Mouse (Mus musculus): Measurements from ENCODE around the gene Tmem183a. TPM values are rescaled to one million over a fixed set of nuclear protein-coding genes. Genes with fewer than 3 reads are reported as not detected.

Tmem183a gene
- total and polyA plus RNA-seq, 2 experiments from 2014 or later, result 30.1 to 59.8 TPM

DNA sequence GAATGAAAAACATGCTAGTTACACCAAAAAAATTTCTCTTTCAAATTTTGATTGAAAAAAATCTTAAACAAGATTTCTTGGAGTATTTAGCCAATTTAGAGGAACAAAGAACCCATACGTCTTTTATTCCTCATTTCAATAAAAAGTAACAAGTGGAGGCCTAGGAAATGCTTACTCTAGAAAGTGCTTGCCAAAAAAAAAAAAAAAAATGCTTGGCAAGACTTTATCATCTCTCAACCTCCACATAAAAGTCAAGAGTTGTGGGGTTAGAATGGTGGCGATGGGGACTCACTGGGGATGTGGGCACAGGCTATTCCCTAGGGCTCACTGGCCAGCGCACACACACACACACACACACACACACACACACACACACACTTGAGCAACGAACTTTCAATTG, 1.4 kb upstream of the Tmem183a start:
- Histone ChIP-seq H3K4me1 (ENCODE audit: control insufficient read depth, insufficient read depth) (peaks cover 6% of the 10 kb centered on the region), H3K4me3 (ENCODE audit: low read depth, low read length) (no peak overlapping the region), H3K36me3 (replicated peaks; ENCODE audit: control insufficient read depth, insufficient read depth, low read length) (peaks cover 19% of the 10 kb centered on the region), H3K9ac (replicated peaks; ENCODE audit: low read depth, low read length) (no peak overlapping the region), H3K4me2 (ENCODE audit: low read depth, low read length) (no peak overlapping the region), H3K27ac (ENCODE audit: low read depth) (no peak overlapping the region), H3K27me3 (ENCODE audit: control insufficient read depth, insufficient read depth, low read length) (no peaks in the 10 kb centered on the region), H3K9me3 (replicated peaks; ENCODE audit: control insufficient read depth, low read length) (no peaks in the 10 kb centered on the region)
- no peak for DNase-seq (ENCODE audit: low spot score)
- no peak for ATAC-seq (ENCODE audit: insufficient read depth, low read depth)
- WGBS, result 72% methylated on average over 4 of the region's 4 CpGs
- TF ChIP-seq EP300 (IDR thresholded peaks at IDR 0.05; ENCODE audit: low read depth) (no peak), CTCF (IDR thresholded peaks at IDR 0.05; ENCODE audit: low read depth) (no peak)

DNA sequence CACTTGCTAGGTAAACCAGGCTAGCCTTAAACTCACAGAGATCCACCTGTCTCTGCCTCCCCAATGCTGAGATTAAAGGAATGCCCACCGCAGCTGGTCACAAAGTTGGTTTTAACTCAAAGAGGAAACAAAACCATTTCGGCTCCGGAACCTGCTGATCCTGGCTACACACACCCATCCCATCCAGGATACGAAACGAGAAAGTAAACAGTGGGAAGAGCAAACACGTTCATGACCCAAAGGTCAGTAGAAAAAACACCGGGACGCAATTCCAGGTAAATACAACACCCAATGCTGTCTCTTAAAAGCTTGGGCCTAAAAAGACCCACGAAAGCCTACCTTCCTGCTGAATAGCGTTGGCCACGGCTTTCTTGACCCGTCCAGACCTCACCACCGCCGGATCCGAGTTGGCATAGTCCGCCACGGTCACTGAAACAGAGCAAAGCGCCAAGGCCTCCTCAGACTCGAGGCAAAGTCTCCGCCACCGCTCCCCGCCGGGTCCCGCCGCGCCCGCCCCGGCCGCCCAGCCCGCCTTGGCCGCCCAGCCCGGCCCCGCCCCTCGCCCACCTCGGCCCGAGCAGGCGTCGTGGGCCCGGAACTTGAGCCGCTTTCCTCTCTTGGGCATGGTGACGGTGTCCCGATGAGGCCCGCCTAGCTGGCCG, 453 bp downstream of the Tmem183a start:
- Histone ChIP-seq H3K4me1 (ENCODE audit: control insufficient read depth, insufficient read depth) (peaks cover 6% of the 10 kb centered on the region), H3K4me2 (ENCODE audit: low read depth, low read length) (peak overlapping the region; percentile 89), H3K27ac (ENCODE audit: low read depth) (peak overlapping the region; percentile 83), H3K4me3 (ENCODE audit: low read depth, low read length) (peak overlapping the region; percentile 91), H3K36me3 (replicated peaks; ENCODE audit: control insufficient read depth, insufficient read depth, low read length) (peaks cover 34% of the 10 kb centered on the region), H3K27me3 (ENCODE audit: control insufficient read depth, insufficient read depth, low read length) (no peaks in the 10 kb centered on the region), H3K9ac (replicated peaks; ENCODE audit: low read depth, low read length) (peak overlapping the region; percentile 95), H3K9me3 (replicated peaks; ENCODE audit: control insufficient read depth, low read length) (no peaks in the 10 kb centered on the region)
- DNase-seq (ENCODE audit: low spot score) (no peak), ATAC-seq (ENCODE audit: insufficient read depth, low read depth) (peak; percentile 80)
- TF ChIP-seq CTCF (IDR thresholded peaks at IDR 0.05; ENCODE audit: low read depth) (no peak), EP300 (IDR thresholded peaks at IDR 0.05; ENCODE audit: low read depth) (no peak)
- WGBS, result under 1% methylated on average over 41 of the region's 44 CpGs

GRCm38 (mm10) chr1:134360656-134361055, 1.1 kb downstream of the Tmem183a start:
- DNase-seq (ENCODE audit: low spot score) (no peak), ATAC-seq (ENCODE audit: insufficient read depth, low read depth) (no peak)
- WGBS, result 67% methylated on average over 7 of the region's 7 CpGs
- no peaks in the 10 kb centered on the region for H3K27me3 ChIP-seq (ENCODE audit: control insufficient read depth, insufficient read depth, low read length)
- no peak overlapping the region for H3K27ac ChIP-seq (ENCODE audit: low read depth)
- H3K4me1 ChIP-seq (ENCODE audit: control insufficient read depth, insufficient read depth), result peaks cover 6% of the 10 kb centered on the region
- H3K36me3 ChIP-seq (replicated peaks; ENCODE audit: control insufficient read depth, insufficient read depth, low read length), result peaks cover 41% of the 10 kb centered on the region
- H3K4me2 ChIP-seq (ENCODE audit: low read depth, low read length), result peak overlapping the region; percentile 89
- TF ChIP-seq EP300 (IDR thresholded peaks at IDR 0.05; ENCODE audit: low read depth), result no peak
- no peak for TF ChIP-seq CTCF (IDR thresholded peaks at IDR 0.05; ENCODE audit: low read depth)
- no peaks in the 10 kb centered on the region for H3K9me3 ChIP-seq (replicated peaks; ENCODE audit: control insufficient read depth, low read length)
- peak overlapping the region; percentile 91 for H3K4me3 ChIP-seq (ENCODE audit: low read depth, low read length)
- peak overlapping the region; percentile 95; the same call in 1 of the 2 replicates for H3K9ac ChIP-seq (replicated peaks; ENCODE audit: low read depth, low read length)

GRCm38 (mm10) chr1:134357461-134357860, 4.3 kb downstream of the Tmem183a start:
- no peak overlapping the region for H3K4me2 ChIP-seq (ENCODE audit: low read depth, low read length)
- H3K27me3 ChIP-seq (ENCODE audit: control insufficient read depth, insufficient read depth, low read length), result no peaks in the 10 kb centered on the region
- H3K9ac ChIP-seq (replicated peaks; ENCODE audit: low read depth, low read length), result no peak overlapping the region
- H3K4me1 ChIP-seq (ENCODE audit: control insufficient read depth, insufficient read depth), result peaks cover 6% of the 10 kb centered on the region
- 78% methylated on average over 4 of the region's 4 CpGs for WGBS
- H3K27ac ChIP-seq (ENCODE audit: low read depth), result no peak overlapping the region
- no peaks in the 10 kb centered on the region for H3K9me3 ChIP-seq (replicated peaks; ENCODE audit: control insufficient read depth, low read length)
- peaks cover 72% of the 10 kb centered on the region for H3K36me3 ChIP-seq (replicated peaks; ENCODE audit: control insufficient read depth, insufficient read depth, low read length)
- H3K4me3 ChIP-seq (ENCODE audit: low read depth, low read length), result no peak overlapping the region
- TF ChIP-seq EP300 (IDR thresholded peaks at IDR 0.05; ENCODE audit: low read depth) (no peak), CTCF (IDR thresholded peaks at IDR 0.05; ENCODE audit: low read depth) (no peak)
- DNase-seq (ENCODE audit: low spot score) (no peak), ATAC-seq (ENCODE audit: insufficient read depth, low read depth) (no peak)

GRCm38 (mm10) chr1:134353326-134353725, 8.5 kb downstream of the Tmem183a start:
- Histone ChIP-seq H3K4me2 (ENCODE audit: low read depth, low read length) (no peak overlapping the region), H3K27ac (ENCODE audit: low read depth) (no peak overlapping the region), H3K4me1 (ENCODE audit: control insufficient read depth, insufficient read depth) (no peaks in the 10 kb centered on the region), H3K36me3 (replicated peaks; ENCODE audit: control insufficient read depth, insufficient read depth, low read length) (peaks cover 86% of the 10 kb centered on the region), H3K4me3 (ENCODE audit: low read depth, low read length) (no peak overlapping the region), H3K9me3 (replicated peaks; ENCODE audit: control insufficient read depth, low read length) (no peaks in the 10 kb centered on the region), H3K9ac (replicated peaks; ENCODE audit: low read depth, low read length) (no peak overlapping the region), H3K27me3 (ENCODE audit: control insufficient read depth, insufficient read depth, low read length) (no peaks in the 10 kb centered on the region)
- ATAC-seq (ENCODE audit: insufficient read depth, low read depth) (no peak), DNase-seq (ENCODE audit: low spot score) (no peak)
- 93% methylated on average over 2 of the region's 2 CpGs for WGBS
- no peak for TF ChIP-seq EP300 (IDR thresholded peaks at IDR 0.05; ENCODE audit: low read depth)
- TF ChIP-seq CTCF (IDR thresholded peaks at IDR 0.05; ENCODE audit: low read depth), result no peak

DNA sequence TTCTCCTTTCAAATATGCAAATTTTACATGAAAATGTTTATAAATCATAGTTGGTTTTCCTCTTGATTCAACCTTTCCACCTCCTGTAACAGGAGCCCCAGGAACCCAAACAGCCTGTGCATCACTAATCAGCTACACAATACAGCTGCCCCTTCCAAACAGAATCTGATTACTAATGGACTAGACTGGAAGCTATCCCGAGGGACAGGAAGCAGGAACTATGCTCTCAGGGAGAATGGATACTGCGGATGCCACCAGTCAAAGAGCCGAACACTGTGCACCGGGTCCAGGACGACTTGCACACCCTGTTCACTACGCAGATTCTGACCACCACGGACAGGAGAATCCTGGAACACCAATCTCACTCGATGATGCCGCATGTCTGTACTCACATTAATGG, 14.0 kb downstream of the Tmem183a start:
- 79% methylated on average over 9 of the region's 9 CpGs for WGBS
- H3K36me3 ChIP-seq (replicated peaks; ENCODE audit: control insufficient read depth, insufficient read depth, low read length), result peaks cover 58% of the 10 kb centered on the region
- H3K27ac ChIP-seq (ENCODE audit: low read depth), result no peak overlapping the region
- no peak overlapping the region for H3K4me3 ChIP-seq (ENCODE audit: low read depth, low read length)
- ATAC-seq (ENCODE audit: insufficient read depth, low read depth) (no peak), DNase-seq (ENCODE audit: low spot score) (no peak)
- H3K4me1 ChIP-seq (ENCODE audit: control insufficient read depth, insufficient read depth), result 0 out of 2 replicates have a peak, but pooled peaks cover 16% of the 10 kb centered on the region
- TF ChIP-seq EP300 (IDR thresholded peaks at IDR 0.05; ENCODE audit: low read depth), result no peak
- no peak for TF ChIP-seq CTCF (IDR thresholded peaks at IDR 0.05; ENCODE audit: low read depth)
- no peak overlapping the region for H3K4me2 ChIP-seq (ENCODE audit: low read depth, low read length)
- no peaks in the 10 kb centered on the region for H3K27me3 ChIP-seq (ENCODE audit: control insufficient read depth, insufficient read depth, low read length)
- no peaks in the 10 kb centered on the region for H3K9me3 ChIP-seq (replicated peaks; ENCODE audit: control insufficient read depth, low read length)
- H3K9ac ChIP-seq (replicated peaks; ENCODE audit: low read depth, low read length), result no peak overlapping the region

Data from heart, postnatal 0 days (tissue).